Mouse (Mus musculus) B cell, adult (primary cell): ENCODE measurements around the gene Fanca. TPM values are rescaled to one million over a fixed set of nuclear protein-coding genes. Genes with fewer than 3 reads are reported as not detected.

Experiments
- total RNA-seq: library from RNA; stranded (reverse); gene quantifications from 4 replicates; pipeline ENCODE4 v1.2.4, GENCODE M21; 2023; ENCODE audit not compliant: inconsistent age

Gene Fanca
- total RNA-seq, result 70.1 to 105 TPM (median 89.3 TPM) in 4 replicates

GRCm38 (mm10) chr8:123318467-123318911 lies at the start of gene Fanca:
Fanca (minus strand) TSS chr8:123318576.

DNA sequence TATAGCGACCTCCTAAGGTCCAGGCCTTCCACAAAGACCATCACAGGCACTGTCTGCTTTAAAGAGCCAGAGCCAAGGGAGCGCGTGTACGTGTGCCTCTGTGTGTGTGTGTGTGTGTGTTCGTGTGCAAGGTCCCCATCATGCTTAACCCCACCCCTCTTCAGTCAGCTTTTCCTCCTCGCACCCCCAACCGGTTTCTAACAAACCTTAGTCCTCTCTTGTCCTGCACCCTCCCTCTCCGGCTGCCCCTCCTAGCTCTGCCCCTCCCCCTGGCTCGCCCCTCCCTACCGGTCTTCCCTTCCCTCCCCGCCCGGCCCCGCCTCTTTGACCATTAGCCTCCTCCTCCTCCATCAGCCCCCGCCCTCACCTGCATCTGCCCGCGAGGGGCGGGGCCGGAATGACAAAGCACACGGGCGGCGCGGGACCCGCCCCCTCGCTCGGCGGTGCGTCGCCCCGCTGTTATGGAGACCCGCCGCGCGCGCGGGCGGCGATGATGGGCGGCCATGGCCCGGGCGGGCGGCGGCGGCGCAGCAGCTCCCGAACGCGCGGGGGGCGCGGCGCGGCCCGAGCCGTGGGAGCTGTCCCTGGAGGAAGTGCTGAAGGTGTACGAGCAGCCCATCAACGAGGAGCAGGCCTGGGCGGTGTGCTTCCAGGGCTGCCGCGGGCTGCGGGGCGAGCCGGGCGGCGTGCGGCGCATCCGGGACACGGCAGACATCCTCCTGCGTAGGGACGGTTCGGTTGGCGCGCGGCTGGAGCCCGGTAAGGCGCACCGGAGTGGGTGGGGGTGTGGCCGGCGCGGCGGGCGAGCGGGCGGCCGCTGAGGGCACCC lies 14.1 kb upstream of the Fanca start, which contains the start of gene Spire2:
TSS of gene Spire2 (plus strand) at position 452 of the 829 bp plus-strand sequence.

DNA sequence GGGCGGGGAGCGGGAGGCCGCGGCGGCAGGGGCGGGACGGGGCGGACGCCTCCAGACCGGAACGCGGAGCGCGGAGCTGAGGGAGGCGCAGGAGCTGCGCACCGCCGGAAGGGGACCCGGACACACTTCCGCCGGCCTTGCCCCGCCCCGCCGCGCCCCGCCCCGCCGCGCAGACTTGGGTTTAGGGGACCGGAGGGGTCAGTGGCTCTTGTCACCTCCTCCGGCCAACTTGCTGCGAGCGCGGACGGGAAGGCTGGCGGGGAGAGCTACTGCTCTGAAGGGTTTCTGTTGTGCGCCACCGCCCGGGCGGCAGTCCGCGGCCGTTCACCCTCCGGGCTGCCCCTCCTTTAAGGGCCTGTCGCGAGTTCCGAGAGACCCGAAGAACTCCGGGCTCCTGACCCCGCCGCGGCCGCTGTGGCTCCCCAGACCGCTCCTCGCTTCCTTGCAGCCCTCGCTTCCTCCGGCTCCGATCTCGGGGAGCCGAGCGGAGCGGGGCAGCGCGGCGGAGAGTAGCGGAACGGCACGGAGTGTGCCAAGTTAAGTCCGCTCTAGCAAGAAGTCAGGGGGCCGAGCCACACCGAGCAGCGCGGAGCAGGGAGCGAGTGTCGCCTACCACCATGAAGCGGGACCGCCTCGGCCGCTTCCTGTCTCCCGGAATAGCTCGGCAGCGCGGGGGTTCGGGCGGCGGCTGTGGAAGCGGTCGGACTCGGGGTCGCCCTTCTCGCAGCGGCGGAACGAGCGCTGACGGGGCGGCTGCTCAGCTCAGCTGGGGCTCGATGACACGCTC lies 64.1 kb downstream of the Fanca start, which contains the start of the genes Zfp276 and Vps9d1:
TSS of gene Zfp276 (plus strand) at position 97 of the 787 bp plus-strand sequence.
TSS of gene Vps9d1 (minus strand) at position 250 of the 787 bp plus-strand sequence.

GRCm38 (mm10) chr8:123235520-123236497 lies 82.6 kb downstream of the Fanca start, which contains the start of gene Spata2l:
Spata2l (minus strand) TSS chr8:123236233.

DNA sequence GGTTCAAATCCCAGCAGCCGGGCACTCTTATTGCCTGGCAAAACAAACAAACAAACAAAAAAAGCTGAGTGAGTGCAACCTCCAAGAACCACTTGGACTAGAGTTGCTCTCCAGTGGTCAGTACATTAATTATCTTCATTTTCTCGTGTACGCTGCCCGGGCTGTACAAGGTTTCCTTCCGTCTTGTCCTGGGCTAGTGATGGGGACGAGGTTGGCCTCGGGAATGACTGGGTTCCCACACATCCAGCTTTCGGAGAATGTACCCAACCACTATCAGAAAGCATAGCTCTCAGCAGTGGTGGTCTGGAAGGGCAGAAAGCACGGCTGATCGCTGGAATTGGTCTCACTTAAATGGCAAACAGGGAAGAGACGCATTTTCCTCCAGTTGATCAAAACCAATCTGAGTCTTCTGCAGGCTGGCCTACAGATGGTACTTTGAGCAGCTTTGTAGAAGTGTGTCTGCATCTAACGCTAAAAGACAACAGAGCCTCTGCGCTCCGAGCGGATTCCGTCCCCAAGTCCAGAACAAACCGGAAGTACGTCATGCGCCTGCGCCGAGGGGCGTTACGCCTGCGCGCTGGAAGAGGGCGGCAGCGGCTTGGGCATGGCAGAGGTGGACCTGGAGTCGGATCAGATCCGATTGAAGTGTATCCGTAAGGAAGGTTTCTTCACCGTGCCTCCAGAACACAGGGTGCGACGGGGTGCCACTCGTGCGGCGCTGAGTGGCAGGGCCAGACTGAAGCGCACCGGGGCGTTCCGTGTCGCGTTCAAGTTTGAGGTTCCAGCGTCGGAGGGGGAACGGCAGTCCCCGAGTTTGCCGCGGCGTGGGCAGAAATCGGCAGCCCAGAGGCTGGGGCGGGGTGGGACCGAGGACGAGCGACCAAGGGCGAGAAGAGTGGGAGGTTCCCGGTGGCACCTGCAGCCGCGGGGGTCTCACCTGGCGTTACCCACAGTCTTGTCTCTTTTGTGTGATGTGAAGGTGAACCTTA lies 93.8 kb downstream of the Fanca start, which contains the start of gene Cdk10:
TSS of gene Cdk10 (plus strand) at position 565 of the 989 bp plus-strand sequence.

Other genes starting within 250 kb of the Fanca start
- 1,462 to 1,535 TPM (median 1,482 TPM) in 4 replicates for gene Rpl13, start 216.2 kb downstream of the Fanca start, total RNA-seq
- not detected in 4 replicates for gene Cpne7, start 201.2 kb downstream of the Fanca start, total RNA-seq
- gene Sult5a1, start 160.3 kb downstream of the Fanca start, total RNA-seq, result not detected in 4 replicates
- gene Dpep1, start 132.3 kb downstream of the Fanca start, total RNA-seq, result not detected in 4 replicates
- 66.8 to 158 TPM (median 72.6 TPM) in 4 replicates for gene Chmp1a, start 105.8 kb downstream of the Fanca start, total RNA-seq
- gene Spata33, start 105.7 kb downstream of the Fanca start, total RNA-seq, result 0.12 to 0.19 TPM in 2 of 4 replicates, not detected in the others
- gene Cdk10, start 93.7 kb downstream of the Fanca start, total RNA-seq, result 60.9 to 68.8 TPM (median 67.4 TPM) in 4 replicates
- gene Spata2l, start 82.3 kb downstream of the Fanca start, total RNA-seq, result 13.4 to 14.4 TPM (median 13.8 TPM) in 4 replicates
- gene Zfp276, start 64.4 kb downstream of the Fanca start, total RNA-seq, result 29.1 to 40.7 TPM (median 32.4 TPM) in 4 replicates
- 37.3 to 41.9 TPM (median 38.8 TPM) in 4 replicates for gene Vps9d1, start 64.2 kb downstream of the Fanca start, total RNA-seq
- not detected in 4 replicates for gene Spire2, start 14.1 kb upstream of the Fanca start, total RNA-seq
- 231 to 266 TPM (median 241 TPM) in 4 replicates for gene Tcf25, start 55.2 kb upstream of the Fanca start, total RNA-seq
- not detected in 4 replicates for gene Mc1r, start 88.5 kb upstream of the Fanca start, total RNA-seq
- gene Tubb3, start 92.8 kb upstream of the Fanca start, total RNA-seq, result 0.26 to 0.58 TPM (median 0.45 TPM) in 3 of 4 replicates, not detected in the other
- gene Def8, start 105.0 kb upstream of the Fanca start, total RNA-seq, result 9.6 to 14.3 TPM (median 11.6 TPM) in 4 replicates
- gene Afg3l1, start 159.3 kb upstream of the Fanca start, total RNA-seq, result 42.4 to 55.1 TPM (median 49.9 TPM) in 4 replicates
- gene Dbndd1, start 196.9 kb upstream of the Fanca start, total RNA-seq, result not detected in 4 replicates
- gene Gas8, start 200.3 kb upstream of the Fanca start, total RNA-seq, result 2.8 to 5.4 TPM (median 4.1 TPM) in 4 replicates